Mouse (Mus musculus): ENCODE results near the gene Cd9.

Cd9 gene

GRCm38 (mm10) chr6:125473939-125474338 lies 20.7 kb downstream of the Cd9 start:
- DNase-seq (ENCODE audit: low spot score), result no peak

- no peak for DNase-seq (ENCODE audit: low spot score)
Measured at GRCm38 (mm10) chr6:125473321-125473721, 21.3 kb downstream of the Cd9 start.

GRCm38 (mm10) chr6:125471921-125472320 lies 22.7 kb downstream of the Cd9 start:
- no peak for DNase-seq (ENCODE audit: low spot score)

GRCm38 (mm10) chr6:125471326-125471725 lies 23.3 kb downstream of the Cd9 start:
- no peak for DNase-seq (ENCODE audit: low spot score)

- DNase-seq (ENCODE audit: low spot score), result no peak
Measured at GRCm38 (mm10) chr6:125470616-125471015, 24.0 kb downstream of the Cd9 start.

- DNase-seq (ENCODE audit: low spot score), result no peak
Measured at GRCm38 (mm10) chr6:125469222-125469621, 25.4 kb downstream of the Cd9 start.

GRCm38 (mm10) chr6:125468179-125468960 lies 26.2 kb downstream of the Cd9 start:
- DNase-seq (ENCODE audit: low spot score), result no peak

- DNase-seq (ENCODE audit: low spot score), result peak; percentile 46
Measured at GRCm38 (mm10) chr6:125467301-125467715, 27.3 kb downstream of the Cd9 start.

- DNase-seq (ENCODE audit: low spot score), result no peak
Measured at GRCm38 (mm10) chr6:125462312-125462711, 32.3 kb downstream of the Cd9 start.

GRCm38 (mm10) chr6:125461788-125462187 lies 32.8 kb downstream of the Cd9 start:
- DNase-seq (ENCODE audit: low spot score), result no peak

GRCm38 (mm10) chr6:125461325-125461724 lies 33.3 kb downstream of the Cd9 start:
- DNase-seq (ENCODE audit: low spot score), result no peak

- DNase-seq (ENCODE audit: low spot score), result no peak
Measured at GRCm38 (mm10) chr6:125460589-125460988, 34.0 kb downstream of the Cd9 start.

GRCm38 (mm10) chr6:125459903-125460302 lies 34.7 kb downstream of the Cd9 start:
- no peak for DNase-seq (ENCODE audit: low spot score)

- no peak for DNase-seq (ENCODE audit: low spot score)
Measured at GRCm38 (mm10) chr6:125455806-125456520, 38.6 kb downstream of the Cd9 start.

- DNase-seq (ENCODE audit: low spot score), result no peak
Measured at GRCm38 (mm10) chr6:125454731-125455130, 39.9 kb downstream of the Cd9 start.

- DNase-seq (ENCODE audit: low spot score), result no peak
Measured at GRCm38 (mm10) chr6:125454299-125454698, 40.3 kb downstream of the Cd9 start.

- DNase-seq (ENCODE audit: low spot score), result no peak
Measured at GRCm38 (mm10) chr6:125447660-125448059, 46.9 kb downstream of the Cd9 start.

- no peak for DNase-seq (ENCODE audit: low spot score)
Measured at GRCm38 (mm10) chr6:125447205-125447604, 47.4 kb downstream of the Cd9 start.

GRCm38 (mm10) chr6:125445381-125445780 lies 49.2 kb downstream of the Cd9 start:
- DNase-seq (ENCODE audit: low spot score), result no peak

GRCm38 (mm10) chr6:125442591-125442990 lies 52.0 kb downstream of the Cd9 start:
- no peak for DNase-seq (ENCODE audit: low spot score)

- no peak for DNase-seq (ENCODE audit: low spot score)
Measured at GRCm38 (mm10) chr6:125436753-125437152, 57.8 kb downstream of the Cd9 start.

GRCm38 (mm10) chr6:125434735-125435518 lies 59.7 kb downstream of the Cd9 start:
- no peak for DNase-seq (ENCODE audit: low spot score)
